Mouse (Mus musculus): ENCODE measurements around the gene Pdlim1. TPM values are rescaled to one million over a fixed set of nuclear protein-coding genes. Genes with fewer than 3 reads are reported as not detected.

The Pdlim1 gene
- total RNA-seq, 2 experiments from 2014 or later = 15.0 to 15.8 TPM

DNA sequence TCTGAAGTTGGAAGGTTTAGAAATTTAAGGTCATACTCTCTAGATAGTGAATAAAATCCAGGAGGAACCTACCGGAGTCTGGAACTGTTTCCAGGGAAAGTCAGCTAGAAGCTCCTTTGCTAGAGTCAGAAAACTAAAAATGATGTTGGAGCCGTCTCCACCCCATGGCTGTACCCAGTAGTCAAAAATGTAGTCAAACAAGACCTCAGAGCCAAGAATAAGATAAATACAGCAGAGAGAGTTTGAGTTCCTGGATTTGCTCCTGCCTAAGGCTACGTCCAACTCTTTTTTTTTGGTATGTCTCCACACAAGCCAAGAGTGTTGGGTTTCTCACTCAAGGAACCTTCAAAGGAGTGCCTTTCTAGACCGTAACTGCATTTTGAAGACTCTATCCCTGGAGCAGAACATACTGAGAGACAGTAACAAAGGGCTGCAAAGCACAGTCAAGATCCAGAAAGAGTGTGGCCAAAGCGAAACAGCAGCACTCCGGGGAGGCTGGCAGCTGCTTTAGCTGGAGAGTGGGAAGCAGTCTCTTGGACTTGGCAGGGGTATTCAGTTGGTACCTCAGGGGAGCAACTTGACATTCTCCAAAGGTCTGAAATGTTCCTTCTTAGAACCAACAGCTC is 18.6 kb upstream of the Pdlim1 start:
- peak in 1 of 2 experiments; percentile 73 for DNase-seq (ENCODE audit: low spot score in 2 of 2)
- intact Hi-C loops (cut with DNase I) = no loop called here

DNA sequence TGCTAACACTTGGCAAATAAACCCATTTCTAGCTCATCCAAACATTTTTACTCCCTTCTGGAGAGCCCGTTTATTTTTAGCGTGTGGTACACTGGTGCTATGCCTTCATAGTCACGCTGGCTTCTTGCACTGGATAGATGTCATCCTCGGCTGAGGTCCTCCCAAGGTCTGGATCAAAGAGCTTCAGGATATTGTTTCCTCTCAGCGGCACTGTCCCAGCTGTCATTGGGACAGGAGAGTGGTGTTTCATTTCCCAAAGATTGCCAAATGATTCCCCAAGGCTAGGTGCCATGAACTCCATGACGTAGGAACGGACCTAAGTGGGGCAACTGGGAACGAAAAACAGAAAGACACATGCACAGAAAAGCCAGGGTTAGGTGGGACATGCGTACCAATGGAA is 16.8 kb upstream of the Pdlim1 start:
- DNase-seq (ENCODE audit: low spot score in 2 of 2) = no peak
- intact Hi-C loops (cut with DNase I) = no loop called here

DNA sequence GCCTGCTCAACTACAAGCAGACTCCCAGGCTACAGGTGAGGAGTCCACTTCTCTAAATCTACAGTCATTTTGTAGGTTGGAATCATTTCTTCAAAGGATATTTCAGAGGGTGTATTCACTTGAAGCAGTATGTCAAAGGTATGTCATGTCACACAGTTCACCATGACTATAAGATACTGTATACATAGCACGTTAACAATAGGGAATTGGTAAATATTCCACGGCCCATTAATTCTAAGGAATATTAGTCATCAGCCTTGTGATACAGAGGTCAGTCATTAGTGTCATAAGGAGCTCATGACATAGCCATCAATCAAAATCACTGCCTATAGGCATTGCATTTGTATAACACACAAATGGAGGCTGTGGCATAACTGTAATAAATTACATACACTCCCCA is 13.1 kb upstream of the Pdlim1 start:
- intact Hi-C loops (cut with DNase I) = no loop called here

DNA sequence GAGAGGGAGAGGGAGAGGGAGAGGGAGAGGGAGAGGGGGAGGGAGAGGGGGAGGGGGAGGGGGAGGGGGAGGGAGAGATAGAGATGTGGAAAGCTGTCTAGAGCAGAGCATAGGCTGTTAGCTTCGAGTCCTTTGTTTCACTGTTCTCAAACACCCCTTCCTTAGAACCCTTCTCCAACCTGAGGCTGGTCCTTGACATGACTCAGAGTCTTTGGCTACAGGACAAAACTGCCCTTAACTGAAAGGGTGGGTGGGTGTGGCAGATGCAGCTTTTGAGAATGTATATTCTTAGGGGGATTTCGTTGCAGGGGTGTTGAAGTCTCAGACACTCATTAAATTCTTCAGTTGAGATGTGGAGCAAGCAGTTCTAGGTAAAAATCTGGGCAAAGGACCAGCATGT is 11.8 kb upstream of the Pdlim1 start:
- intact Hi-C loops (cut with DNase I) = no loop called here
- DNase-seq (ENCODE audit: low spot score in 2 of 2) = no peak

More for the DNA sequence above, 13.1 kb upstream of the Pdlim1 start:
- no peak for DNase-seq (ENCODE audit: low spot score in 2 of 2)

DNA sequence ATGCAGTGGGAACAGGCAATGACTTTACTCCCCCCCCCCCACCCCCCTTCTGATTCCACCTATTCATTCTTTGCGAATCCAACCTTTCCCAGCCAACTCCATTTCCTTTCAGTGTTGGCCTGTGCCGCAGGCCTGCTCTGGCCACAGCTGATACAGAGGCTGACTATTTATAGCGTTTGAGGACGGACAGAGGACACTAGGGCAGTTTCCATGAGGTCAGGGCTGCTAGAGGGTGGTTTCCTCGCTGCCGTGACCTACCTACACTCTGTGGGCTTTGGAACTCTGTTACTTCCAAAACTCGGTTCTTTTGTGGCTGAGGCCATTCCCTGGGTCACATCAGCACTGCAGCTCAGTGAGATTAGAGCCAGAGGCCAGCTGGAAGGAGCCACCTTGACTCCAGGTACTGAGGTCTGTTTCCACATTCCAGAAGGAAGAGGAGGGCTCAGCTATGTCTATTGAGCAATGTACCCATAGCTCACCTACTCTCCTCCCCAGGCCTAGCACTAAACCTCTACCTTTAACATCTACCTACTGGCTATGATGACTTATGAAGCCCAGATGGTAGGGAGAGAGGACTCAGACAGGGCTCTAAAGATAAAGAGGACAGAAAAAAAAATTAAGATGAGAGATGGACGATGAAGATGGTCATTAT is 6.9 kb upstream of the Pdlim1 start:
- no peak for DNase-seq (ENCODE audit: low spot score in 2 of 2)
- intact Hi-C loops (cut with DNase I) = no loop called here

GRCm38 (mm10) chr19:40277494-40277893 is 5.9 kb upstream of the Pdlim1 start:
- intact Hi-C loops (cut with DNase I) = no loop called here
- no peak for DNase-seq (ENCODE audit: low spot score in 2 of 2)

DNA sequence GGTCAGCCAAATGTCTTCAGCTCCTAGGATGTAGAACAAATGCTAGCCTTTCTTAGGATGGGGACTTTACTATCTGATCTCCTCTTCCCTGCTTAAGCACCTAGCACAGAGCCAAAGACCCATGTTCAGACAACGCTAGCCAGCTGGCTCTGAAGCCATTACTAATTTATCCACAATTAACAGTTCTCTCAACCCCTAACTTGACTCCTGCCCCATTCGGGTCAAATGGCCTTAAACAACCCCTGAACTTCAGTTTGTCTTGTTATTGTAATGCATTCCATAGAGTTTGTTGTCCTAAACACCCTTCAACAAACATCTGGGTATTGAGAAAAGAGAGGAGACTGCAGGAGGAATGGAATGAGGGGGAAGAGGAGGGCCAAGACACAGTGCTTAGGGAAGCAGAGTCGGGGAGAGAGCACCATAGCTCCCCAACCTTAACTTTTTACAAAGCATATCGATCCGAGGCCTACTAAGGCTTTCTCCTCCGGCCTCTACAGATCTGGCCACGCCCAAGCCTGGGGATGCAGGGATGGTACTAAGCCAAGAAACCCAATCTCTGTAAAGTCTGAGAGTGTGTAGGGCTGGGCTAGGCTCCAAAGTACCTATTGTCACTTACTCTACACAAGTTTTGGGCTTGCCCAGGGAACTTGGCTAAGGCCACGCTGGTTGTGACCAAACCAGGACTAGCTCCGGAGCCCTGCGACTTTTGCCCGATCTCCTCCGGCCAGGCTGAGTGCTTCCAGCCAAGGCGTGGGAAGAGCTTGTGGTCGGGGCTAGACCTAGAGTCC is 4.0 kb upstream of the Pdlim1 start:
- intact Hi-C loops (cut with DNase I) = no loop called here
- no peak for DNase-seq (ENCODE audit: low spot score in 2 of 2)

DNA sequence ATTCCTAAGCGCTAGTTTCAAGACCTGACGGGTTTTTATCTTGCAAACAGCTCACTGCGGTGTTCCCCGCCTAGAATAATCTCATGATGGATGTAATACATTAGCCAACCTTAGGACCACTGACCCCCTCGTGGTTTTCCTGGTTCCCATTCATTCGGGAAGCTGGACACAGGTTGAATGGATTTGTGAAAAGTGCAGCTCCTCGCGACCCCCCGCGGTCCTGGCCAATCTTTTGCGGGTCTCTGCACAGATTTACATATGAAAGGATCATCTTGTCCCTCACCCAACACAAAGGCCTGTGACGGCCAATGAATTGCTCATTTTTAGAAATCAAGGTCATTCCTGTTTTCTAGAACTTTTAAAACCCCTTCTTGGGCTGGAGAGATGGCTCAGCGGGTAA is 1.0 kb upstream of the Pdlim1 start:
- DNase-seq (ENCODE audit: low spot score in 2 of 2) = no peak
- intact Hi-C loops (cut with DNase I) = no loop called here

GRCm38 (mm10) chr19:40270351-40271307 is 1.0 kb downstream of the Pdlim1 start:
- DNase-seq (ENCODE audit: low spot score in 2 of 2) = no peak
- intact Hi-C loops (cut with DNase I) = no loop called here

GRCm38 (mm10) chr19:40269526-40269925 is 2.1 kb downstream of the Pdlim1 start:
- DNase-seq (ENCODE audit: low spot score in 2 of 2) = peak in 1 of 2 experiments; percentile 37
- intact Hi-C loops (cut with DNase I) = no loop called here

GRCm38 (mm10) chr19:40268493-40268892 is 3.1 kb downstream of the Pdlim1 start:
- DNase-seq (ENCODE audit: low spot score in 2 of 2) = no peak
- intact Hi-C loops (cut with DNase I) = no loop called here

DNA sequence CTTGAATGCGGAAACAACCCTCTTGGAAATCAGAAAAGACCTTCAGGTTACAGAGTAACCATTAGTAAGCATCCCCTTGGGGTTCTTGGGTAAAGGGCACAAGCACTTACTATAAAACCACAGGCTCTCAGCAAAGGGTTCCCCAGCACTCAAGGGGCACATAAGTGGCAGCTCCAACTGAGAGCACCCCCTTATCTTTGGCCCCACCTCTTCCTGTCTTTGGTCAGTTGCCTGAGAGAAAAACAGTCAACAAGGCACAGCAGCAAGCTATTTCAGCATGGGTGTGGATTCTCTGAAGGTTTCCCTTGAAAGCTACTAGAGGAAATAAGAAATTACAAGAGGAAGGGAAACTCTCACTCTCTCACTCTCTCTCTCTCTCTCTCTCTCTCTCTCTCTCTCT is 4.3 kb downstream of the Pdlim1 start:
- intact Hi-C loops (cut with DNase I) = no loop called here
- DNase-seq (ENCODE audit: low spot score in 2 of 2) = no peak

GRCm38 (mm10) chr19:40259485-40259884 is 12.2 kb downstream of the Pdlim1 start:
- intact Hi-C loops (cut with DNase I) = no loop called here
- DNase-seq (ENCODE audit: low spot score in 2 of 2) = no peak

DNA sequence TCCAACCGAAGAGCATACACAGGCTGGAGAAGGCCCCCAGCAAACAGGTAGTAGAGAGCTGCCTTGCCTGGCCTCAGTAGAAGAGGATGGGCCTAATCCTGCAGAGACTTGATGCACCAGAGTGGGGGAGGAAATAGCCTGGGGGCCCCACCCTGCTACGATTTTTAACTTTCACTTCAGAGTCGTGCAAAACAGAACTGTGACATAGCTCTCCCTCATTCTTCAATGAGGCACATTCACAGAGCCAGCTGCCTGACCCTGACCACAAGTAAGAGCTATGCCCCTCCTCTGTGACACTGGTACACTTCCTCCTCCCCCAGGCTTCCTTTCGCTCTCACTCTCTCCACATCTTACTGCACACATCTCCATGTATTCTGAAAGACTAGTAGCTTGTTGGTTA is 14.2 kb downstream of the Pdlim1 start:
- DNase-seq (ENCODE audit: low spot score in 2 of 2) = no peak
- intact Hi-C loops (cut with DNase I) = no loop called here

DNA sequence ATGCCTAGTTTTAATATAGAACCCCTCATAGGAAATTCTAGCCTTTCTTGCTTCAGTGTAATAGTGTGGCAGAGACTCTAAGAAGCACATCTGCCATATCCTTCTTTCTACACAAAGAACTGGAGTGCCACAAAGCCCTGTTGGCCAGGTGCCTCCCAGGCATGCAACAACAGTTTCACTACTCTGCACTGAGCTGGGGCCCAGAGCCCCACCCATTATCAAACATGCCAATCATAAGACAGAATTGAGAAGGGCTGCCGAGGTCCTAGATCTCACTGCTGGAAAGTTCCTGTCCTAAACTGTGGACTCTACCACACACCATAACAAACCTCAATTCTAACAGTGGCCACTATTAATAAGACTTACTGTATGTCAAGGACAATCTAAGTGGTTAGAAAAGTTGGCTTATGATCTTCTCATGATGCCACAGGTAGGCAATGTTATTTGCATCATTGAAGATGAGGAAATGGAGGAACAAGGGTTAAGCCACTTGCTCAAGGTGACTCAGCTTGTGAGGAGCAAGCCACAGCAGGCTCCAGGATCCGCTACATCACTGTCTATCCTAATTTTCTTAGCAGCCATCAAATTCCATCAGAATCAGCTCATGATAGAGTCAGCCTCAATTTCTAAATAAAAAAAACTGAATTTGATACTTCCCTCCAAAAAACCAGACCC is 15.1 kb downstream of the Pdlim1 start:
- DNase-seq (ENCODE audit: low spot score in 2 of 2) = no peak
- intact Hi-C loops (cut with DNase I) = no loop called here

DNA sequence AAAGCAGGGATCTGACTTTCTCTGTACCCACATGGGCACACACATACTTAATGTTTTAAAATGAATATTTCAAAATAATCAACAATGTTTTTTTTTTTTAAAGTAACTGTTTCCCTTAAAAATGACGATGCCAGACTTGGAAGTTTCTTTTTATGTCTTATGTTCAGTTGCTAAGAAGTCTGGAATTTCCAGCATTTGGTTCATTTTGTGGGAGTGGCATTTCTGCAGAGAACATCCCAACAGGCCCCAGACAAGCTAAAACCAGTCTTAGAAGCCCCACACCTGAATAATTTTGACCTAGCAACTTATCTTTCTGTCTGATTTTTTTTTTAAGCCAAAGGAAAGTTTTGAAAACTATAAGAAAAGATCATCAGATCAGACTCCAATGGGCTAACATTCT is 16.1 kb downstream of the Pdlim1 start:
- intact Hi-C loops (cut with DNase I) = no loop called here
- no peak for DNase-seq (ENCODE audit: low spot score in 2 of 2)

DNA sequence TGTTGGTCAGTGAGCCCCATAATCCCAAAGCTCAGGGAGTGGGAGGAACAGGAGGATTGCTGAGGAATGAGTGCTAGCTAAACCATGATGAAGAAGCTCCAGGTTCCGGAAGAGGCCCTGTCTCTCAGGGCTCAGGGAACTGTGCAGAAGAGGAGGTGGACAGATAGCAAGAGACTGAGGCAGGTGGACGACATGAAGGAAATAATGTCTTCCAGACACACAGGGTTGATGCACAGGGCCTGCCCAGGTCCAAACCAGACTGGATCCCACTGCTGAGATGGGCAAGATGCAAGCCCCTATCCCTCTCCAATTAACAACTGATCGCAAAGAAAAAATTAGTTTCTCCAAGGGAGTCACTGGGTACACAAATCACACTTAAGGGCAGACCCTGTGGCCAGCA is 16.9 kb downstream of the Pdlim1 start:
- intact Hi-C loops (cut with DNase I) = no loop called here
- no peak for DNase-seq (ENCODE audit: low spot score in 2 of 2)

- intact Hi-C loops (cut with DNase I) = no loop called here
- no peak for DNase-seq (ENCODE audit: low spot score in 2 of 2)
These were observed 17.9 kb downstream of the Pdlim1 start for GRCm38 (mm10) chr19:40253768-40254167.

DNA sequence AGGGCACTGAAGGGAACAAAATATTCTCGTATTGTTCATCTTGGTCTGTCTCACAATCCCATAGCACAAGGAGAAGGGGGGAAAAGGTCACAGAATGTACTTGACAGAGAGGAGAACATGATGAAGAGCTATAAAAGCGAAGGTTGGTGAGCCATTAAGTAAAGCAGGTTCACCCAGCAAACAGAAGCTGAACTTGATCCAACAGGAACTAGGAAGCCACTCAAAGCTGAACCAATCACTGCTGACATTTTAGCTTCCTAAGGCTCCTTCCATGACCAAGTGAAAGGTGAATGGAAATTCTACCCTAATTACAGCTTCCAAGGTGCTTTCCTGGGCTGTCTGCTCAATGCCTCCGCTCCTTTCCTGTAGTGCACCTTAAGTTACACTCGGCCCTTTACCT is 20.5 kb downstream of the Pdlim1 start:
- intact Hi-C loops (cut with DNase I) = no loop called here
- no peak for DNase-seq (ENCODE audit: low spot score in 2 of 2)
